Mouse (Mus musculus): Measurements from ENCODE around the gene Ak6. TPM values are rescaled to one million over a fixed set of nuclear protein-coding genes. Genes with fewer than 3 reads are reported as not detected.

Gene Ak6
- polyA plus RNA-seq, 1 experiment from 2014 or later: 361 TPM

DNA sequence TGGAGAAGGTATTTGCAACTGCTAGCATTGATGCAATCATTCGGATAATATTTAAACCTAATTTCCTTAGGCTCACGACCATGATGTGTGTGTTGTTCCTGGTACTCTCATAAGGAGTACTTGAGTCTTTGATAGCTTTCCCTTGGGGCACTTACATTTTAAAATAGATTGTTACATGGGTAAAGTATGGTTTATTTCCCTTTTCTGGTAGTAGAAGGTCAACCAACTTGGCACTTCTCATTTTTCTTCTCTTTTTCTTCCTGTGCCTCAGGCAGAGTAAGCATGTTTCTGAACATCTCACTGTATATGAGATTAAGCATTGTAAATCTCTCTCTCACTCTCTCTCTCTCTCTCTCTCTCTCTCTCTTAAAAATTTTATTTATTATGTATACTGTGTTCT, 32.1 kb downstream of the Ak6 start:
- no peaks in the 10 kb centered on the region for H3K9me3 ChIP-seq (replicated peaks)
- no peaks in the 10 kb centered on the region for H3K36me3 ChIP-seq
- no peak for DNase-seq (ENCODE audit: low spot score)
- H3K4me3 ChIP-seq: no peak overlapping the region
- H3K27ac ChIP-seq: no peak overlapping the region
- 92% methylated on average over 2 of the region's 2 CpGs for WGBS
- no peaks in the 10 kb centered on the region for H3K4me1 ChIP-seq
- no peaks in the 10 kb centered on the region for H3K27me3 ChIP-seq (ENCODE audit: low read depth, poor library complexity, severe bottlenecking)

DNA sequence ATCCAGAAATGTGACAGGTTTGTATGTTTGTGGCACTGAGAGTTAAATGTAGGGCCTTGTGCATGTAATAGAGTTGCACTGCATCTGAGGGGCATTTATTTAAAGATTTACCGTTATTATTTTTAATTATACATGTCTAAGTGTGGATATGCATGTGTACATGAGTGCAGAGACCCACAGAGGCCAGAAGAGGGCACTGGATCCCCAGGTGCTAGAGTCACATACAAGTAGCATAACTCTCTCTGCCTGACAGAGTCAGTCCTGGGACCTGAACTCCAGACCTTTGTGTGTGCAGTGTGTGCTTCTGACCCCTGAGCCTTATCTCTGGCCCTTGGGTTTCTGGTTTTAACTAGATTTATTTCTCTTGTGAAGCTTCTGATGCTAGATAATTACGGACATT, 33.6 kb downstream of the Ak6 start:
- no peak overlapping the region for H3K27ac ChIP-seq
- no peak for DNase-seq (ENCODE audit: low spot score)
- H3K4me3 ChIP-seq: no peak overlapping the region
- WGBS: 76% methylated on average over 2 of the region's 2 CpGs
- no peaks in the 10 kb centered on the region for H3K27me3 ChIP-seq (ENCODE audit: low read depth, poor library complexity, severe bottlenecking)
- no peaks in the 10 kb centered on the region for H3K9me3 ChIP-seq (replicated peaks)
- no peaks in the 10 kb centered on the region for H3K36me3 ChIP-seq
- H3K4me1 ChIP-seq: no peaks in the 10 kb centered on the region

DNA sequence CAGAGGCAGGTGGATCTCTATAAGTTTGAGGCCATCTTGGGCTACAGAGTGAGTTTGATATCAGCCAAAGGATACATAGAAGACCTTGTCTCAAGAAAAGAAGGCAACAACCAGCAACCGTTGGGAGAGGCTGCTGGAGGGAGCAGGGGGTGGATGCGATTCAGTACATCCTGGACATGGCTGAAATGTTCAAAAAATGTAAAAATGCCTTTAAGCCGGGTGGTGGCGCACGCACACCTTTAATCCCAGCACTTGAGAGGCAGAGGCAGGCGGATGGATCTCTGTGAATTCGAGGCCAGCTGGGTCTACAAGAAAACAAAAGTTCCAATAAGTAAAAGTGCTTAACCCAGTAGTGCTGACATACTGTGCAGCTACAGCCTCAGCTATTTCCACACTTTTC, 36.7 kb downstream of the Ak6 start:
- Histone ChIP-seq H3K27me3 (ENCODE audit: low read depth, poor library complexity, severe bottlenecking) (no peaks in the 10 kb centered on the region), H3K4me1 (no peaks in the 10 kb centered on the region), H3K27ac (no peak overlapping the region)

DNA sequence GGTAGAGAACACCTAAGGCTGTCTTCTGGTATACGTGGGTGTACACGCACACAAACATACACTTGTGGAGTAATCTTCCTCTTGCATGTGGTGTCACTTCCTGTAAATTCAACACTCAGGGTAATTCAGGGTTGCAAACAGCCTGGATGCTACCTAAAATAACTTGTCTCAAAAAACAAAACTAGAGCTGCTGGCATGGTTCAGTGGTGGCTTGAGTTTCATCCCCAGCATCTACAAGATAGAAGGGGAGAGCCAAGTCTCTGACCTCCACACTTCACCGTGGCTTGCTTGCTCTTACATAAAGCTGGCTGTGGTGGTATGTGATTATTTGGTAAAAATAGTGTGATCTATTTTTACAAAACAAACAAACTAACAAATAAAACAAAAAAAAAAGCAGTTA, 46.8 kb downstream of the Ak6 start:
- no peaks in the 10 kb centered on the region for H3K4me1 ChIP-seq
- H3K36me3 ChIP-seq: peaks cover 72% of the 10 kb centered on the region
- no peaks in the 10 kb centered on the region for H3K27me3 ChIP-seq (ENCODE audit: low read depth, poor library complexity, severe bottlenecking)
- 97% methylated on average over 3 of the region's 3 CpGs for WGBS
- no peak for DNase-seq (ENCODE audit: low spot score)
- H3K9me3 ChIP-seq (replicated peaks): no peaks in the 10 kb centered on the region
- H3K4me3 ChIP-seq: no peak overlapping the region
- H3K27ac ChIP-seq: no peak overlapping the region

More for the DNA sequence above, 36.7 kb downstream of the Ak6 start:
- Histone ChIP-seq H3K4me3 (no peak overlapping the region), H3K36me3 (no peaks in the 10 kb centered on the region; the same call in 1 of the 2 replicates), H3K9me3 (replicated peaks) (no peaks in the 10 kb centered on the region)
- no peak for DNase-seq (ENCODE audit: low spot score)
- 63% methylated on average over 7 of the region's 7 CpGs for WGBS

DNA sequence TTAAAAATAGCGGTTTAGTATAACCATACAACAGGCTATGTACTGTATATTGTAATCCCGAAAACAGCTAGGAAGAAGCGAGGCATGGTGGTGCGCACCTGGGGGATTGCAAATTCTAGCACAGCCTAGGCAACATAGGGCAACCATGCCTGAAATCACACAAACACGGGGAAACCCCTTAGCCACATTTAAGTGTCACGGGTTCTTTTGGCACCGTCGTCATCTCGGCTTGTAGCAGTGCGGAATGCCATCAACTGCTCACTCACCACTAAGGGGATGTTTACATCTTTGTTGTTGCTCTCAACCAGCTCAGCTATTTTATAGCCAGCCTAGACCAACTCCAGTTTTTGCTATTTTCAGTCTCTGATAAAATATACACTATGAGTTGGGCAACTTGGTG, 48.1 kb downstream of the Ak6 start:
- Histone ChIP-seq H3K36me3 (peaks cover 85% of the 10 kb centered on the region), H3K9me3 (replicated peaks) (no peaks in the 10 kb centered on the region), H3K4me1 (no peaks in the 10 kb centered on the region), H3K4me3 (no peak overlapping the region), H3K27me3 (ENCODE audit: low read depth, poor library complexity, severe bottlenecking) (no peaks in the 10 kb centered on the region), H3K27ac (no peak overlapping the region)
- DNase-seq (ENCODE audit: low spot score): no peak
- WGBS: 96% methylated on average over 10 of the region's 10 CpGs

GRCm38 (mm10) chr13:100703468-100703867, 52.7 kb downstream of the Ak6 start:
- Histone ChIP-seq H3K27ac (no peak overlapping the region), H3K36me3 (peaks cover 98% of the 10 kb centered on the region), H3K27me3 (ENCODE audit: low read depth, poor library complexity, severe bottlenecking) (no peaks in the 10 kb centered on the region), H3K9me3 (replicated peaks) (no peaks in the 10 kb centered on the region), H3K4me1 (no peaks in the 10 kb centered on the region), H3K4me3 (no peak overlapping the region)
- 98% methylated on average over 2 of the region's 2 CpGs for WGBS
- no peak for DNase-seq (ENCODE audit: low spot score)

DNA sequence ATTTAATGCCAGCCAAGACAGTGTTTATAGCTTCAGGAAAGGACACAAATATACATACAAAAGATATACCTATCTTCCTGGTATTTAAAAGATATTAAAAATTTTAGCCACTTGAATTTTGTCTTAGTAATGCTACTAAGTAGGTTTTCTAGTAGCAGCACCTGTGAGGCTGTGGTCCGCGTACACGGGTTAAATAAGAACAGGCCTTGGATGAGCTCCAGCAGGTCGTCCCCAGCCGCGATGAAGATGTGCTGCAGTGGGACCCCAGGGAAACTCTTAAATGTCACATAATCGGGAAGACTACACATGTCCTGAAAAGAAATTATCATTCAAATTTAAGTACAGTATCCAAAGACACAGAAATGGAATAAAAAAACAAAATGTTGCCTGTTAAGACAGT, 55.4 kb downstream of the Ak6 start:
- no peak for DNase-seq (ENCODE audit: low spot score)
- 96% methylated on average over 7 of the region's 7 CpGs for WGBS

GRCm38 (mm10) chr13:100715467-100715866, 64.7 kb downstream of the Ak6 start:
- Histone ChIP-seq H3K27me3 (ENCODE audit: low read depth, poor library complexity, severe bottlenecking) (no peaks in the 10 kb centered on the region), H3K4me1 (no peaks in the 10 kb centered on the region), H3K36me3 (peaks cover 100% of the 10 kb centered on the region), H3K9me3 (replicated peaks) (no peaks in the 10 kb centered on the region), H3K4me3 (no peak overlapping the region), H3K27ac (no peak overlapping the region)
- no peak for DNase-seq (ENCODE audit: low spot score)
- WGBS: 92% methylated on average over 6 of the region's 6 CpGs

More for the DNA sequence above, 55.4 kb downstream of the Ak6 start:
- Histone ChIP-seq H3K27me3 (ENCODE audit: low read depth, poor library complexity, severe bottlenecking) (no peaks in the 10 kb centered on the region), H3K36me3 (peaks cover 98% of the 10 kb centered on the region), H3K9me3 (replicated peaks) (no peaks in the 10 kb centered on the region), H3K4me3 (no peak overlapping the region), H3K4me1 (no peaks in the 10 kb centered on the region), H3K27ac (no peak overlapping the region)

Other genes with a start within 250 kb of the Ak6 start
- not detected in 2 replicates for gene Naip1, start 198.1 kb upstream of the Ak6 start, polyA plus RNA-seq (2016; fragmentation: Nextera tagmentation; extraction: Ambion mirVana)
- gene Gtf2h2, start 158.4 kb upstream of the Ak6 start, polyA plus RNA-seq (2016; fragmentation: Nextera tagmentation; extraction: Ambion mirVana): 91.7 and 99.3 TPM in 2 replicates
- gene Ocln, start 98.3 kb upstream of the Ak6 start, polyA plus RNA-seq (2016; fragmentation: Nextera tagmentation; extraction: Ambion mirVana): 1.3 and 1.8 TPM in 2 replicates
- gene Marveld2, start 34.0 kb upstream of the Ak6 start, polyA plus RNA-seq (2016; fragmentation: Nextera tagmentation; extraction: Ambion mirVana): 3.0 and 3.5 TPM in 2 replicates
- 23.8 and 25.8 TPM in 2 replicates for gene Rad17, start 72 bp downstream of the Ak6 start, polyA plus RNA-seq (2016; fragmentation: Nextera tagmentation; extraction: Ambion mirVana)
- 21.4 and 23.0 TPM in 2 replicates for gene Taf9, start 600 bp downstream of the Ak6 start, polyA plus RNA-seq (2016; fragmentation: Nextera tagmentation; extraction: Ambion mirVana)
- 3.7 and 4.1 TPM in 2 replicates for gene Ccdc125, start 18.7 kb downstream of the Ak6 start, polyA plus RNA-seq (2016; fragmentation: Nextera tagmentation; extraction: Ambion mirVana)
- 116 and 117 TPM in 2 replicates for gene Cdk7, start 80.0 kb downstream of the Ak6 start, polyA plus RNA-seq (2016; fragmentation: Nextera tagmentation; extraction: Ambion mirVana)
- 97.0 and 114 TPM in 2 replicates for gene Mrps36, start 93.7 kb downstream of the Ak6 start, polyA plus RNA-seq (2016; fragmentation: Nextera tagmentation; extraction: Ambion mirVana)
- 72.3 and 77.8 TPM in 2 replicates for gene Cenph, start 124.9 kb downstream of the Ak6 start, polyA plus RNA-seq (2016; fragmentation: Nextera tagmentation; extraction: Ambion mirVana)
- gene Ccnb1, start 135.6 kb downstream of the Ak6 start, polyA plus RNA-seq (2016; fragmentation: Nextera tagmentation; extraction: Ambion mirVana): 406 and 409 TPM in 2 replicates
- gene Slc30a5, start 182.4 kb downstream of the Ak6 start, polyA plus RNA-seq (2016; fragmentation: Nextera tagmentation; extraction: Ambion mirVana): 44.8 and 45.2 TPM in 2 replicates

Measured in limb, embryonic 10.5 days (tissue).